Mouse (Mus musculus) limb, embryonic 10.5 days (tissue): ENCODE results near the gene Trim65. TPM values are rescaled to one million over a fixed set of nuclear protein-coding genes. Genes with fewer than 3 reads are reported as not detected.
A peak's percentile ranks its signal among the peaks of the same experiment; 100 is the strongest.
"Not testable (repeated sequence)": the region's sequence is repeated elsewhere in the genome, so short reads cannot be mapped to it uniquely, and the experiment has no call there.

ENCODE experiments used
- DNase-seq: peaks from one replicate; pipeline ENCODE4 v3.0.0-alpha.2; 2017; ENCODE audit warnings: low spot score
- H3K27ac ChIP-seq: fragments of 300-500 bp; sonication (generic); 2 replicates; pipeline ENCODE4 v1.5.1; 2016; ENCODE audit warnings: mild to moderate bottlenecking
- H3K27me3 ChIP-seq: fragments of 300-500 bp; sonication (generic); 2 replicates; pipeline ENCODE4 v1.6.1; 2016; ENCODE audit warnings: low read depth, mild to moderate bottlenecking; ENCODE audit not compliant: poor library complexity, severe bottlenecking
- H3K36me3 ChIP-seq: fragments of 300-500 bp; sonication (generic); 2 replicates; pipeline ENCODE4 v1.6.1; 2016; ENCODE audit warnings: mild to moderate bottlenecking, moderate library complexity
- H3K4me1 ChIP-seq: fragments of 300-500 bp; sonication (generic); 2 replicates; pipeline ENCODE4 v1.6.1; 2016
- H3K4me3 ChIP-seq: fragments of 300-500 bp; sonication (generic); 2 replicates; pipeline ENCODE4 v1.5.1; 2016; ENCODE audit warnings: mild to moderate bottlenecking, moderate library complexity
- H3K9me3 ChIP-seq: fragments of 300-500 bp; sonication (generic); replicated peaks from 2 replicates; pipeline ENCODE4 v1.6.1; 2016; ENCODE audit warnings: mild to moderate bottlenecking
- WGBS: fragments of 180-500 bp; shearing (Covaris S2); methylation state at CpG from one replicate; pipeline ENCODE4 v1.1.7; 2016; 5-methylcytosine and 5-hydroxymethylcytosine counted together
- polyA plus RNA-seq: library from polyadenylated mRNA; unstranded; fragments of >200 nt; fragmentation: Nextera tagmentation; extraction: Ambion mirVana; gene quantifications from 2 replicates; pipeline ENCODE4 v1.2.1, GENCODE M21; 2016

The Trim65 gene
- polyA plus RNA-seq, 1 experiment from 2014 or later, result 2.1 TPM

DNA sequence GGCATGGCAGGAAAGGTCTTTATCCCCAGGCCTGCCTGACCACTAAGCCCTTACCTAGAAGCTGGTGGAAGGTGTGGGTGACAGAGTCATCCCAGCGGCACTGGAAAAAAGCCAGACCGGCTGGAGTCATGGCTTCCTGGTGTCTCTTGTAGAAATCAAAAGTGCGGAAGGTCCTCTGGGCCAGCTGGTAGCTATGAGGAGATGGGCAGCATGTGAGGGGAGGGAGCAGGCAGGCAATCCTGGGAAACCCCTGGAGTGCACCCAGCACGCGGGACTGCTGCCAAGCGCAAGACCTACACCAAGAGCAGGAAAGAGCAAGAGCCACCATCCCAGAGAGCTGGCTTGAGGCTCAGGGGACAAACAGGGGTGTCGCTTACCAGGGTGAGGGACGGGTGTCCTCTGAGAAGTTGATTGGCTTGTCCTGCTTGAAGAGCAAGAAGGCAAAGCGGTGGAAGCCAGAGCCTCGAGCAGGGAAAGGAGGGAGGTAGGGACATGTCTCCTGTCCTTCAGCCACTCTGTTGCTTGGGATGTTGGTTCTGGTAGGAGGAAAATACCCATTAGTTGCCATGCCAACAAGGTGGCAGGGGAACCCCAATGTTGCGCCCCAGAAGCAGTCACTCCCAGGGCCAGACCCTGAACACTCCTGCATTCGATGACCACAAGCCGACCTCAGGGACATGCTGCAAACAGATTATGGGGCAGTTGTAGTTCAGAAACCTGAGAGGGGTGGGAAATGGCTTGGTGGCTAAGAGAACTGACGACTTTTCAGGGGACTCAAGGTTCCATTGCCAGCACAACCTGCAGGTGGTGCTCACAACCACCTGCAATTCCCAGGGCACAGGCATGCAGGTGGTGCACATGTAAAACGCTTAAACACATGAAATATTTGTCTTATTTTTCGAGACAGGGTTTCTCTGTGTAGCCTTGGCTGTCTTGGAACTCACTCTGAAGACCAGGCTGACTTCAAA is 1.7 kb upstream of the Trim65 start:
- Histone ChIP-seq H3K27ac (no peak overlapping the region; the same call in 1 of the 2 replicates), H3K36me3 (peaks cover 60% of the 10 kb centered on the region), H3K4me3 (no peak overlapping the region), H3K9me3 (no peaks in the 10 kb centered on the region), H3K27me3 (peaks cover 9% of the 10 kb centered on the region; the same call in 1 of the 2 replicates), H3K4me1 (peaks cover 48% of the 10 kb centered on the region)
- no peak for DNase-seq
- 80% methylated on average over 16 of the region's 16 CpGs for WGBS

DNA sequence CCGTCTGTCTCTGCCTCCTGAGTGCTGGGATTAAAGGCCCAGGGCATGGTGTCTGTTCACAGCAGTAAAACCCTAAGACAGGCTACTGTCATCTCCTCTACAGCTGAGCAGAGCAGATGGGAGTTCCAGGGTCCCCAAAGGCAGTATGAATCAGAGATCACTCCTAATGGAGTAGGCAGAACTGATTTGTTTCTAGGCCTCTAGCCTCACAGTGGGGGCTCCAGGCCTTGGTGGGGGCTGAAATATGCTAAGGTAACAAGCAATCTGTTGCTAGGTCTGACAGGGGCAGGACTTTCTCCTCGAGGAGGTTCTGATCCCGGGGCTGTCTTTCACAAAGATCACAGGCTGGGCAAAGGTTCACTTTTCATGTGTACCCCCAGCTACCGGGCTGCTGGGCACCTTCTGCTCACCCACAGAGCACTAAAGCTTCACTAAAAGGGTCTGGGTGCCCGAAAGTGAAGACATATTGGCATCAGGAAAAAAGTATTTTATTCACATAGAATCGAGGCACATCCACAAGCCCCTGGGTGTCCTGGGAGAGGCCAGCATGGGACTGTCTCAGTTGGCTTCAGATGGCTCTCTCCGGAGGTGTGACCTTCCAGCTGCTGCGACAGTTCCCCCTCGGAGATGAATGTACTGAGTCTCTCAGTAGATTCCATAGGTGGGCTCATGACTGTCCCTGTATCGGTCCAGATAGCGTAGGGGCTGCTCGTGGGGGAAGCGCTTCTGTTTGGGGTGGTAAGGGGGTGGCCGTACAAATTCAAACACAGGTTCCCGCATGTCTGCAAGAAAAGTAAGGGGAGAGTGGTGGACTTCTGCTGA is 632 bp upstream of the Trim65 start:
- Histone ChIP-seq H3K9me3 (no peaks in the 10 kb centered on the region), H3K4me3 (peak overlapping the region; percentile 70), H3K27me3 (peaks cover 9% of the 10 kb centered on the region; the same call in 1 of the 2 replicates), H3K27ac (peak overlapping the region; percentile 89), H3K36me3 (peaks cover 54% of the 10 kb centered on the region), H3K4me1 (peaks cover 53% of the 10 kb centered on the region)
- no peak for DNase-seq
- 84% methylated on average over 15 of the region's 15 CpGs for WGBS

DNA sequence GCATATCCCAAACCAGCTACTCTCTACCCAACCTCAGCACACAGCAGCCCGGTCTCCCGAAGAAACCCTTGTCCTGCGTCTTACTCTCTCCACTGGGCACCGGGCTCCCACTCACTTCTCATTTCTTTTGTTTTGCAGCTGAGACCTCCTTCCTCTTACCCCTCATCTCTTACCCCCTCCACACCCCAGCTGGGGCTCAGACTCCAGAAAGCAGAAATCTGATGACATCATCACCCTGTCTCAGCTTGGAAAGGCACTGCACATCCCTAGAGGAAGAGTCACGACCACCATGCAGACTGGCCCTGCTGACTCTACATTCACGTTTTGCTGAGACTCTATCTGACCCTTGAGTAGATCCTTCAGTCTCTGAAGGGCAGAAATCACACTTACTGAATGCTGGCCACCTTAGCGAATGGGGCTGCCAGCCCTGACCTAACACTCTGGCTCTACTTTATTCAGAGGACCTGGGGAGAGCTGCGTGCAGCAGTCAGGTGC is 888 bp downstream of the Trim65 start:
- H3K27ac ChIP-seq, result peak overlapping the region; percentile 89
- peaks cover 52% of the 10 kb centered on the region for H3K36me3 ChIP-seq
- DNase-seq, result no peak

DNA sequence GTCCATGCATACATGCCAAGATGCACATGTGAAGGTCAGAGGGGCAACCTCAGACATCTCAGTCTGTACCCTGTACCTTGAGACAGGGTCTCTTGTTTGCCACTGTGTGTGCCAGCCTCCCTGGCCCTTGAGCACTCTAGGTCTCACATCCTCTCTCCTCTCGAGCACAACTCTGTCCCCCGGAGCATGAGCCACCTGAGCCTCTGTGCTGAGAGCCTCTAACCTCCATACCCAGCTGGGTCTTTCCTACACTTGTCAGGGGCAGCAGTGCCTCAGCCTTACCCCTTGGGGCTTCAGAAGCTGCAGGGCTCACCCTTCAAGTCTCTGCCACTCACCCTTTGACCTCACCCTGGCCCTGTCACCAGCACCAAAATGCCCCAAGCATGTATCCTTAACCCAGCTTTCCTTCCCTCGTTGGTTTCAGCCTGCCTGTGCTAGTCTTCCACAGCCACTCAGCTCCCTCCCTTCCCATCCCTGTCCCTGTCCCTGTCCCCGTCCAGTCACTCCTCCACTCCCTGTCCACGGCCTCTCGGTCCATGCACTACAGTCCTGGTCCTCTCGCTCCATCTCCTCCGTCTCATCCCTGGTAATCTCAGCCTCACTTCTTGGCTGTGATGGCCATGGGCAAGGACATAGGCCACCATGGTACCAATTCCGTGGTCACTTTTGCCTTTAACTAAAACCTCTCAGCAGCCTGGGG is 1.7 kb downstream of the Trim65 start:
- Histone ChIP-seq H3K36me3 (peaks cover 44% of the 10 kb centered on the region), H3K27me3 (peaks cover 9% of the 10 kb centered on the region; the same call in 1 of the 2 replicates), H3K4me3 (no peak overlapping the region), H3K27ac (0 out of 2 replicates have a peak overlapping the region, but pooled peaks have one; percentile 89), H3K9me3 (no peaks in the 10 kb centered on the region; the same call in 1 of the 2 replicates), H3K4me1 (peaks cover 57% of the 10 kb centered on the region)
- DNase-seq, result no peak
- 84% methylated on average over 9 of the region's 9 CpGs for WGBS

More for the DNA sequence above, 888 bp downstream of the Trim65 start:
- Histone ChIP-seq H3K4me1 (peaks cover 57% of the 10 kb centered on the region), H3K4me3 (peak overlapping the region; percentile 70), H3K27me3 (peaks cover 9% of the 10 kb centered on the region; the same call in 1 of the 2 replicates), H3K9me3 (no peaks in the 10 kb centered on the region; the same call in 1 of the 2 replicates)
- 50% methylated on average over 8 of the region's 8 CpGs for WGBS

DNA sequence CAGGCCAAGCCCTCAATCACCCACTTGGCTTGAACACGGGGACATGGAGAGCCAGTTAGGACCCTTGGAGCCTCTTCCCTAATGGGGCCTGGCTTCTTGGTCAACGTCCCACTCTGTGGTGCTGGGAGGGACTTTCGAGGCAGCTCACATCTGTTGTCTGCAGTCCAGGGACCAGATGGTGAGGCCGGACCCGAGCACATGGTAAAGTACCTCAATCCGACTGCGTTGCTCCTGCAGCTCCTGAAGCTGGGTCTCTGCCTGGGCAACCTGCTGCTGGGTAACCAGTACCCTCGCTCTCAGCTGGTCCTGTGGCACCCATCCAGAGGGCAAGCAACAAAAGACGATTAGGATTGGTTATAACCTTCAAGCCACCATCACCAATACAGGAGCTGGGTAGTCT is 2.9 kb downstream of the Trim65 start:
- H3K27ac ChIP-seq, result peak overlapping the region; percentile 75
- peaks cover 9% of the 10 kb centered on the region; the same call in 1 of the 2 replicates for H3K27me3 ChIP-seq
- peaks cover 38% of the 10 kb centered on the region for H3K36me3 ChIP-seq
- H3K4me3 ChIP-seq, result peak overlapping the region; percentile 31
- H3K4me1 ChIP-seq, result peaks cover 48% of the 10 kb centered on the region
- DNase-seq, result no peak
- 78% methylated on average over 9 of the region's 9 CpGs for WGBS
- no peaks in the 10 kb centered on the region; the same call in 1 of the 2 replicates for H3K9me3 ChIP-seq

DNA sequence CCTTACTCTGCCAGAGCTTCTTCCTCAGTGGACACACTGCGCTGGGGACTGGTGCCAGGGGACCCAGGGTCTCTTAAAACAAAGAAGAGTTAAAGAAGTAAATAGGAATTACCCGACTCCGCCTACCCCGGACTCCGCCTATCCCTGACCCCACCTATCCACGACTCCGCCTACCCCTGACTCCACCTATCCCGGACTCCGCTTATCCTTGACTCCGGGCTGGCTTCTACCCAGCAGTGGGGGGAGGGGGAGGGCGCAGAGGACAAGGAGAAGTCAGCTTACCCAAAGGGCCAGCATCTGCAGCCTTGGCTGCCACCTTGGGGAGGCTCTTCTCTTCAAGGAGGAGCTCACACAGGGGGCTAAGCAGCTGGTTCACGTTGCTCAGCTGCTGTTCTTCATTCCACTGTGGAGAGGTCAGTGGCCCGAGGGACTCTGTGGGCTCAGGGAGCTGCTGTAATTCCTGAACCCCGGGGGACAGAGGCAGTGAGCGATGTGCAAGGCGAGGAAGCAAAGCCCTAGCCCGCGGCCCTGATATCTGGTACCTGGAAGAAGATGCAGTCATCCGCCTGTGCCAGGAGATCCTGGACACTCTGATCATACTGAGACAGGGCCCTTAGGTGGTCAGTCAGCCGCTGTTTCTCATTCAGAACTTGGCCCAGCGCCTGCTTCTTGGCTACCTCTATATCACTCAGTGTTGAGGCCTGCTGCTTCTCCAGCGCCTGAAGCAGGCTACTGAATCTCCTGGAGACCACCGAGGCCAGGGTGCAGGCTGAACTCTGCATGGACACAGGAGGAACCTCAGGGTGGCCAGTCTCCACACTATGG is 3.6 kb downstream of the Trim65 start, which contains the start of gene Trim47:
Trim47 (minus strand) TSS at position 55 of the 825 bp plus-strand sequence.
- peaks cover 42% of the 10 kb centered on the region for H3K4me1 ChIP-seq
- 29% methylated on average over 23 of the region's 23 CpGs for WGBS

DNA sequence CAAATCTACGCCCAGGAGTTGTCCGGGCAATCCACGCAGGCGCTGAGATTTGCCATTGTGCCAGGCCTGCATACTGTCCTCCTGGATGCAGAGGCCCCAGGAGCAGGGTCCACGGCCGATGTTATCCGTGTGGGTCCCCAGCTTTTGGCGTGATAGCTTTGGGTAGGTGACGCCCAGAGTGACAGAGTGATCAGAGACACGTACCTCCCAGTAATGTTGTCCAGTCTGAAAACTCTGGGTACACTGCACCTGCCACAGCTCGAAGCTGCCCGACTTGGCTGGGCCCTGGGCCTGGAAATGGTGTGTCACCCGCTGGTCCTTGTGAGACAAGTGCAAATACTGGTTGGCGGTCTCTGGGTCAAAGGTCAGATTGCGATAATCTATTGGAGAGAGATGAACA is 4.7 kb downstream of the Trim65 start:
- Histone ChIP-seq H3K4me3 (no peak overlapping the region), H3K36me3 (peaks cover 27% of the 10 kb centered on the region), H3K4me1 (peaks cover 39% of the 10 kb centered on the region), H3K9me3 (no peaks in the 10 kb centered on the region; the same call in 1 of the 2 replicates), H3K27ac (no peak overlapping the region), H3K27me3 (peaks cover 9% of the 10 kb centered on the region; the same call in 1 of the 2 replicates)
- 95% methylated on average over 15 of the region's 15 CpGs for WGBS
- no peak for DNase-seq

More for the DNA sequence above, 3.6 kb downstream of the Trim65 start, which contains the start of gene Trim47:
- H3K4me3 ChIP-seq, result peak within 1 kb of the TSS; percentile 31
- H3K9me3 ChIP-seq, result no peaks in the 10 kb centered on the region; the same call in 1 of the 2 replicates
- DNase-seq, result peak; percentile 76
- H3K36me3 ChIP-seq, result peaks cover 34% of the 10 kb centered on the region
- H3K27me3 ChIP-seq, result peaks cover 9% of the 10 kb centered on the region; the same call in 1 of the 2 replicates
- peak within 1 kb of the TSS; percentile 75 for H3K27ac ChIP-seq

DNA sequence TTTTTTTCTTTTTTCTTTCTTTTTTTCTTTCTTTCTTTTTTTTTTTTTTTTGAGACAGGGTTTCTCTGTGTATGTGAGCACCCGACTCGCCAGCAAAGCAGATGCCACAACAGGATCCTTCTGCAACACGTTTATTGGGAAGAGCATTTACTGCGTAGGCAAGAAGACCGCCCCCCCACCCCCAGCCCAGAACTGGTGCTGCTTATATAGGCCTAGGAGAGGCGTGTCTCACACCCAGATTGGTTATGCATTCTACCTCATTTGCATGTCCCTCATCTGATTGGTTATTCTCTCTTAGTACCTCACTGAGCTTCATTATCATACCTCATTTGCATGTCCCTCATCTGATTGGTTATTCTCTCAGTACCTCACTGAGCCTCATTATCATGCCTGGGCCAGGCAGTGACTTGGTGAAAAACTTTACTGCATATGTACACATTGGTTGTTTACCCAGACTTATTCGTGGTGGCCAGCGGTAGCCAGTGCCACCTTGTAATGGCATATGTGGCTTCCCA is 9.1 kb downstream of the Trim65 start:
- H3K27me3 ChIP-seq, H3K4me3 ChIP-seq, DNase-seq, H3K27ac ChIP-seq, H3K9me3 ChIP-seq: not testable (repeated sequence)
- 96% methylated on average over 8 of the region's 8 CpGs for WGBS
- peaks cover 26% of the 10 kb centered on the region for H3K36me3 ChIP-seq
- peaks cover 13% of the 10 kb centered on the region for H3K4me1 ChIP-seq

DNA sequence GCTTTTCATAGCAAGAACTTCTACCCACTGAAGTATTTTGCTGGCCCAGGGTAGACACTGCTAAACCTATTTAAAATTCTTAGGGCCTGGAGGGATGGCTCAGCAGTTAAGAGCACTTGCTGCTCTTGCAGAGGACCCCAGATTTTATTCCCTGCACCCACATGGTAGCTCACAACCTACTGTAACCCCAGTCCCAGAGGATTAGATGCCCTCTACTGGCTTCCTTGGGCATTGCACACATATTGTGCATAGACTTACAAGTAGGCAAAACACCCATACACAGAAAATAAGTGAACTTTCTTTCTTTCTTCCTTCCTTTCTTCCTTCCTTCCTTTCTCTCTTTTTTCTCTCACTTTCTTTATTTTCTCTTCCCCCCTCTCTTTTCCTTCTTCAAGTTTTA is 13.1 kb downstream of the Trim65 start:
- no peak for DNase-seq
- Histone ChIP-seq H3K4me1 (peaks cover 11% of the 10 kb centered on the region), H3K9me3 (no peaks in the 10 kb centered on the region), H3K27me3 (peaks cover 4% of the 10 kb centered on the region; the same call in 1 of the 2 replicates), H3K36me3 (peaks cover 6% of the 10 kb centered on the region; the same call in 1 of the 2 replicates), H3K27ac (no peak overlapping the region; the same call in 1 of the 2 replicates), H3K4me3 (no peak overlapping the region)

DNA sequence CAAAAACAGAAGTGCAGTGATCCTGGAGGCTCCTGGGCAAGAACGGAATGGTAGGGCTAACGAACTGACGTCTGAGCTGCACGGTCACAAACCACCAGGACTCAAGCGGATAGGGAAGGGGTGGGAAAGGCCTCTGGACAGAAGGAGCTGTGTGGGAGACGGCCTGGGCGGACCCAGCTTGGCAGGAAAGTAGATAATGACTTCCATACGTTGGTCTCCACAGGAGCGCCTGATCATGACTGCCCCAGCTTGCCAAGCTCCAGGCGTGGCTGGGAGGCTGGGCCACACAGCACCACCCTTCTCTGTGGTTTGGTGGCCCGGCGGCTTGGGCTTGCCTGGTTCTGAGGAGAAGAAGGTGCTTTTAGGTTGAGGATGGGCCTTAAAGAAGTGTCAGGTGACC is 13.7 kb downstream of the Trim65 start:
- H3K27me3 ChIP-seq, result peaks cover 9% of the 10 kb centered on the region
- no peaks in the 10 kb centered on the region for H3K9me3 ChIP-seq
- H3K4me3 ChIP-seq, result peak overlapping the region; percentile 22
- 40% methylated on average over 12 of the region's 12 CpGs for WGBS
- H3K27ac ChIP-seq, result peak overlapping the region; percentile 74
- DNase-seq, result peak; percentile 70
- 0 out of 2 replicates have a peak, but pooled peaks cover 3% of the 10 kb centered on the region for H3K36me3 ChIP-seq
- peaks cover 11% of the 10 kb centered on the region for H3K4me1 ChIP-seq

DNA sequence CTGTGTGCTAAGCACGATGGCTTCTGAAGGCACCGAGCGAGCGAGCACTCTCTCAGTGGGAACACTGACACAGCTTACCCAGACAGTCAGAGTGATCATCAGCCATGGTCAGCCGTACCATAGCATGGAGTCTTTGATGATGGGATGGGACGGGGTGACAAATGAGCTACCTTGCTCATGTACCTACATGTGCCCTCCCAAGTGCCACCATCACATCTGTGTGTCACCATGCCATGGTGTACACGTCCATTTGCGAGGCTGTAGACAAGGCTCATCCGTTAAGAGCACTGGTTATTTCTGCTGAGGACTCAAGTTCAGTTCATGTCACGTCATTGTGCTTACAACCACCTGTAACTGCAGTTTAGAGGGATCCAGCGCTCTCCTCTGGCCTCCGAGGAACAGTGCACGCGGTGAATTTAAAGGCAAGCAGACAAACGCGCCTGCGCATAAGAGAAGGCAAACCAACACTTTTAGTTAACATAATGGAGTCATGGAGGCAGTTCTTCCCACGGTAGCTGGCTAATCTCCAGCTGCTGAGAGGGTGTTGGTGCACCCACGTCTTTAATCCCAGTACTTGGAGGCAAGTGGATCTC is 19.2 kb downstream of the Trim65 start:
- 85% methylated on average over 19 of the region's 19 CpGs for WGBS
- Histone ChIP-seq H3K4me3 (no peak overlapping the region), H3K27me3 (peaks cover 65% of the 10 kb centered on the region), H3K27ac (no peak overlapping the region), H3K4me1 (peaks cover 41% of the 10 kb centered on the region), H3K9me3 (no peaks in the 10 kb centered on the region), H3K36me3 (no peaks in the 10 kb centered on the region)
- DNase-seq, result no peak
